Mouse (Mus musculus) limb, embryonic 10.5 days (tissue): ENCODE data around the gene Gm49336. TPM values are rescaled to one million over a fixed set of nuclear protein-coding genes. Genes with fewer than 3 reads are reported as not detected.

ENCODE experiments used
- DNase-seq: peaks from one replicate; pipeline ENCODE4 v3.0.0-alpha.2; 2017; ENCODE audit warnings: low spot score
- H3K27ac ChIP-seq: fragments of 300-500 bp; sonication (generic); 2 replicates; pipeline ENCODE4 v1.5.1; 2016; ENCODE audit warnings: mild to moderate bottlenecking
- H3K27me3 ChIP-seq: fragments of 300-500 bp; sonication (generic); 2 replicates; pipeline ENCODE4 v1.6.1; 2016; ENCODE audit warnings: low read depth, mild to moderate bottlenecking; ENCODE audit not compliant: poor library complexity, severe bottlenecking
- H3K36me3 ChIP-seq: fragments of 300-500 bp; sonication (generic); 2 replicates; pipeline ENCODE4 v1.6.1; 2016; ENCODE audit warnings: mild to moderate bottlenecking, moderate library complexity
- H3K4me1 ChIP-seq: fragments of 300-500 bp; sonication (generic); 2 replicates; pipeline ENCODE4 v1.6.1; 2016
- H3K4me3 ChIP-seq: fragments of 300-500 bp; sonication (generic); 2 replicates; pipeline ENCODE4 v1.5.1; 2016; ENCODE audit warnings: mild to moderate bottlenecking, moderate library complexity
- H3K9me3 ChIP-seq: fragments of 300-500 bp; sonication (generic); replicated peaks from 2 replicates; pipeline ENCODE4 v1.6.1; 2016; ENCODE audit warnings: mild to moderate bottlenecking
- WGBS: fragments of 180-500 bp; shearing (Covaris S2); methylation state at CpG from one replicate; pipeline ENCODE4 v1.1.7; 2016; 5-methylcytosine and 5-hydroxymethylcytosine counted together
- polyA plus RNA-seq: library from polyadenylated mRNA; unstranded; fragments of >200 nt; fragmentation: Nextera tagmentation; extraction: Ambion mirVana; gene quantifications from 2 replicates; pipeline ENCODE4 v1.2.1, GENCODE M21; 2016

Gm49336 gene
- polyA plus RNA-seq, 1 experiment from 2014 or later: 60.0 TPM

- Histone ChIP-seq H3K36me3 (peaks cover 22% of the 10 kb centered on the region), H3K27me3 (no peaks in the 10 kb centered on the region), H3K9me3 (no peaks in the 10 kb centered on the region), H3K4me3 (no peak overlapping the region), H3K4me1 (no peaks in the 10 kb centered on the region), H3K27ac (no peak overlapping the region)
- DNase-seq: no peak
- WGBS: 55% methylated on average over 1 of the region's 1 CpGs
Observed at GRCm38 (mm10) chr14:60214040-60214439, 37.3 kb downstream of the Gm49336 start.

GRCm38 (mm10) chr14:60209166-60209565 lies 42.1 kb downstream of the Gm49336 start:
- no peak overlapping the region for H3K4me3 ChIP-seq
- H3K9me3 ChIP-seq: no peaks in the 10 kb centered on the region
- no peaks in the 10 kb centered on the region for H3K27me3 ChIP-seq
- no peak for DNase-seq
- 95% methylated on average over 7 of the region's 7 CpGs for WGBS
- H3K36me3 ChIP-seq: no peaks in the 10 kb centered on the region
- H3K27ac ChIP-seq: no peak overlapping the region
- no peaks in the 10 kb centered on the region for H3K4me1 ChIP-seq

GRCm38 (mm10) chr14:60204993-60205392 lies 46.3 kb downstream of the Gm49336 start:
- no peak for DNase-seq
- no peaks in the 10 kb centered on the region for H3K27me3 ChIP-seq
- WGBS: 93% methylated on average over 6 of the region's 6 CpGs
- no peaks in the 10 kb centered on the region for H3K4me1 ChIP-seq
- no peaks in the 10 kb centered on the region for H3K36me3 ChIP-seq
- no peak overlapping the region for H3K27ac ChIP-seq
- no peak overlapping the region for H3K4me3 ChIP-seq
- no peaks in the 10 kb centered on the region for H3K9me3 ChIP-seq

GRCm38 (mm10) chr14:60196884-60197283 lies 54.4 kb downstream of the Gm49336 start, which contains the start of gene Atp8a2:
TSS of gene Atp8a2 (minus strand) at chr14:60197179.
- no peaks in the 10 kb centered on the region for H3K4me1 ChIP-seq
- H3K4me3 ChIP-seq: no peak within 1 kb of the TSS
- no peak within 1 kb of the TSS for H3K27ac ChIP-seq
- no peaks in the 10 kb centered on the region for H3K36me3 ChIP-seq
- no peak for DNase-seq
- 79% methylated on average over 7 of the region's 7 CpGs for WGBS
- H3K9me3 ChIP-seq: no peaks in the 10 kb centered on the region
- no peaks in the 10 kb centered on the region for H3K27me3 ChIP-seq

- no peak for DNase-seq
- no peaks in the 10 kb centered on the region for H3K4me1 ChIP-seq
- no peaks in the 10 kb centered on the region for H3K27me3 ChIP-seq
- no peak overlapping the region for H3K4me3 ChIP-seq
- H3K9me3 ChIP-seq: no peaks in the 10 kb centered on the region
- H3K36me3 ChIP-seq: no peaks in the 10 kb centered on the region
- H3K27ac ChIP-seq: no peak overlapping the region
- 93% methylated on average over 5 of the region's 5 CpGs for WGBS
Observed at GRCm38 (mm10) chr14:60195999-60196398, 55.3 kb downstream of the Gm49336 start.

GRCm38 (mm10) chr14:60194606-60195005 lies 56.7 kb downstream of the Gm49336 start:
- WGBS: 75% methylated on average over 1 of the region's 1 CpGs
- no peak overlapping the region for H3K4me3 ChIP-seq
- no peak for DNase-seq
- no peaks in the 10 kb centered on the region for H3K9me3 ChIP-seq
- no peaks in the 10 kb centered on the region for H3K27me3 ChIP-seq
- H3K4me1 ChIP-seq: no peaks in the 10 kb centered on the region
- H3K27ac ChIP-seq: no peak overlapping the region
- no peaks in the 10 kb centered on the region for H3K36me3 ChIP-seq

GRCm38 (mm10) chr14:60189771-60190170 lies 61.5 kb downstream of the Gm49336 start:
- Histone ChIP-seq H3K9me3 (no peaks in the 10 kb centered on the region), H3K4me1 (no peaks in the 10 kb centered on the region), H3K4me3 (no peak overlapping the region), H3K36me3 (no peaks in the 10 kb centered on the region), H3K27ac (no peak overlapping the region), H3K27me3 (no peaks in the 10 kb centered on the region)
- no peak for DNase-seq
- WGBS: 91% methylated on average over 5 of the region's 5 CpGs

GRCm38 (mm10) chr14:60188201-60188825 lies 63.0 kb downstream of the Gm49336 start:
- Histone ChIP-seq H3K4me3 (no peak overlapping the region), H3K27me3 (no peaks in the 10 kb centered on the region)

GRCm38 (mm10) chr14:60181306-60181705 lies 70.0 kb downstream of the Gm49336 start:
- Histone ChIP-seq H3K27me3 (peaks cover 45% of the 10 kb centered on the region), H3K9me3 (no peaks in the 10 kb centered on the region), H3K27ac (no peak overlapping the region), H3K36me3 (no peaks in the 10 kb centered on the region), H3K4me1 (peaks cover 18% of the 10 kb centered on the region), H3K4me3 (no peak overlapping the region)
- DNase-seq: no peak
- WGBS: 94% methylated on average over 2 of the region's 2 CpGs

More at GRCm38 (mm10) chr14:60188201-60188825, 63.0 kb downstream of the Gm49336 start:
- H3K36me3 ChIP-seq: no peaks in the 10 kb centered on the region
- WGBS: 82% methylated on average over 5 of the region's 5 CpGs
- no peaks in the 10 kb centered on the region for H3K9me3 ChIP-seq
- no peak overlapping the region for H3K27ac ChIP-seq
- DNase-seq: no peak
- H3K4me1 ChIP-seq: no peaks in the 10 kb centered on the region

- Histone ChIP-seq H3K9me3 (no peaks in the 10 kb centered on the region), H3K4me1 (peaks cover 22% of the 10 kb centered on the region), H3K36me3 (no peaks in the 10 kb centered on the region), H3K27me3 (peaks cover 72% of the 10 kb centered on the region), H3K27ac (no peak overlapping the region), H3K4me3 (no peak overlapping the region)
- no peak for DNase-seq
- 39% methylated on average over 2 of the region's 2 CpGs for WGBS
Observed at GRCm38 (mm10) chr14:60178571-60178955, 72.7 kb downstream of the Gm49336 start.

- WGBS: 23% methylated on average over 37 of the region's 37 CpGs
- Histone ChIP-seq H3K4me3 (peak overlapping the region; percentile 78), H3K27me3 (peaks cover 72% of the 10 kb centered on the region), H3K27ac (peak overlapping the region; percentile 76), H3K9me3 (no peaks in the 10 kb centered on the region), H3K4me1 (peaks cover 23% of the 10 kb centered on the region), H3K36me3 (no peaks in the 10 kb centered on the region)
- DNase-seq: peak; percentile 56
Observed at GRCm38 (mm10) chr14:60177614-60178570, 73.4 kb downstream of the Gm49336 start.

- peak; percentile 58 for DNase-seq
- H3K4me1 ChIP-seq: peaks cover 20% of the 10 kb centered on the region
- H3K36me3 ChIP-seq: no peaks in the 10 kb centered on the region
- peaks cover 72% of the 10 kb centered on the region for H3K27me3 ChIP-seq
- H3K9me3 ChIP-seq: no peaks in the 10 kb centered on the region
- peak overlapping the region; percentile 76 for H3K27ac ChIP-seq
- WGBS: under 1% methylated on average over 84 of the region's 84 CpGs
- H3K4me3 ChIP-seq: peak overlapping the region; percentile 78
Observed at GRCm38 (mm10) chr14:60176891-60177613, 74.3 kb downstream of the Gm49336 start.
